ENCODE assay signal across 13 mouse cellular contexts in the genomic region with DNA sequence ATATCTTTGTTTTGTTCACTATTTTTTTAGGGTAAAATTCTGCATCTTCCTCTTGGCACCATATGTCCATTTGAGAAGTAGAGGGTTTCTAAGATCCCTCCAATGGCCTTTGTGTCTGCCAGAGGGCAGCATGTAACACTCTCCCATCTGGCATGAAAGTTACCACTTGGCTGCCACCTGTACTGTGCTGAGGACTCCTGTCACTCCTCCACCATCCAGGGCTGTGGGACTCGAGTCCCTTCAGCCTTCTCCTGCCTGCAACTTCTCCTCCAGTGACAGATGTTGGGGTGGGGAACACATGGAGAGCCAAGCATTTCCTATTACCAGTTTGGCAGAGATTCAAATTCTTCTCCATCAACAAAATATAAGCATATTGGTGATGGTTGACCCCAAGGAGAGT.
A peak's percentile ranks its signal among the peaks of the same experiment; 100 is the strongest.
DNase-seq lines count a peak whose midpoint lies in the region; ATAC-seq and TF ChIP-seq lines count a peak whose summit lies in the region.
"Had no signal": no experiment of that assay in that cellular context is flagged by ENCODE, and none has a peak within 500 bp of the region (broad histone marks: within the 10 kb centered on the region; RNA-seq: fewer than 3 reads in every experiment).

No protein-coding gene starts in this region.

- H3K9ac ChIP-seq in liver, adult 2 months (ENCODE audit: low read depth, low read length), result no peak overlapping the region
- H3K9ac ChIP-seq in embryonic facial prominence, embryonic 14.5 days (ENCODE audit: low read depth, low read length), result no peak overlapping the region
- H3K9ac ChIP-seq: limb, embryonic 12.5 days had no signal

- TF ChIP-seq CTCF in liver, adult 2 months (IDR thresholded peaks at IDR 0.05; ENCODE audit: low read depth, low read length), result no peak

- peak; percentile 15 for DNase-seq in adrenal gland, postnatal 10 days
- no peak for DNase-seq in adrenal gland, adult (ENCODE audit: inconsistent age in 2 of 2, low spot score in 1 of 2)
- DNase-seq in liver, adult 2 months (ENCODE audit: extremely low read depth, low read depth, low spot score), result no peak
- DNase-seq in liver, result no peak
- DNase-seq in embryonic facial prominence, embryonic 14.5 days (ENCODE audit: low spot score), result peak; percentile 36
- no peak for DNase-seq in right cerebral cortex, postnatal 36 days (ENCODE audit: low spot score in 2 of 2)
- DNase-seq: thymus, postnatal 4 days had no signal

- no peaks in the 10 kb centered on the region for H3K36me3 ChIP-seq in liver, adult 2 months (ENCODE audit: control insufficient read depth, insufficient read depth, low read length)
- no peaks in the 10 kb centered on the region for H3K36me3 ChIP-seq in embryonic facial prominence, embryonic 14.5 days (ENCODE audit: control insufficient read depth, insufficient read depth, low read length)
- H3K36me3 ChIP-seq: limb, embryonic 12.5 days had no signal

- H3K4me2 ChIP-seq in embryonic facial prominence, embryonic 14.5 days (ENCODE audit: low read depth, low read length), result no peak overlapping the region
- H3K4me2 ChIP-seq: limb, embryonic 12.5 days had no signal

- H3K4me3 ChIP-seq in liver, adult 2 months (ENCODE audit: insufficient read depth, low read depth, low read length), result no peak overlapping the region
- H3K4me3 ChIP-seq in embryonic facial prominence, embryonic 14.5 days (ENCODE audit: low read depth, low read length), result no peak overlapping the region
- H3K4me3 ChIP-seq: erythroblast, embryonic 14.5 days; layer of hippocampus, adult 2 months; limb, embryonic 12.5 days; megakaryocyte, embryonic 14.5 days had no signal

- no peaks in the 10 kb centered on the region for H3K79me2 ChIP-seq in liver, adult 2 months (ENCODE audit: control insufficient read depth, insufficient read depth, low read length)

- no peak for TF ChIP-seq POLR2A in liver, adult 2 months (IDR thresholded peaks at IDR 0.05; ENCODE audit: extremely low read depth, insufficient read depth, low read length)

- no peaks in the 10 kb centered on the region for H3K27me3 ChIP-seq in liver, adult 2 months (ENCODE audit: control insufficient read depth, insufficient read depth, low read length)
- H3K27me3 ChIP-seq in embryonic facial prominence, embryonic 14.5 days (replicated peaks; ENCODE audit: control insufficient read depth, insufficient read depth, low read length), result no peaks in the 10 kb centered on the region
- H3K27me3 ChIP-seq: limb, embryonic 12.5 days; megakaryocyte, embryonic 14.5 days had no signal

- H3K4me1 ChIP-seq in liver, adult 2 months (ENCODE audit: control insufficient read depth, insufficient read depth, low read length), result no peaks in the 10 kb centered on the region
- peaks cover 24% of the 10 kb centered on the region for H3K4me1 ChIP-seq in embryonic facial prominence, embryonic 14.5 days (ENCODE audit: control insufficient read depth, insufficient read depth, low read length)
- H3K4me1 ChIP-seq: megakaryocyte, embryonic 14.5 days had no signal

- no peaks in the 10 kb centered on the region for H3K9me3 ChIP-seq in embryonic facial prominence, embryonic 14.5 days (ENCODE audit: control insufficient read depth, low read length)
- H3K9me3 ChIP-seq: limb, embryonic 12.5 days; megakaryocyte, embryonic 14.5 days had no signal

- H3K27ac ChIP-seq in liver, adult 2 months (replicated peaks; ENCODE audit: insufficient read depth, low read depth, low read length), result peak overlapping the region; percentile 63; the same call in 1 of the 2 replicates
- H3K27ac ChIP-seq in embryonic facial prominence, embryonic 14.5 days (replicated peaks; ENCODE audit: low read depth, low read length), result peak overlapping the region; percentile 4; the same call in 1 of the 2 replicates
- H3K27ac ChIP-seq: layer of hippocampus, adult 2 months; limb, embryonic 12.5 days had no signal

- ATAC-seq in cerebellum, adult (ENCODE audit: insufficient number of reproducible peaks, low FRiP score, low TSS enrichment), result peak; percentile 47
- ATAC-seq in embryonic facial prominence, embryonic 14.5 days (ENCODE audit: low read depth), result peak; percentile 66; the same call in 1 of the 2 replicates
- ATAC-seq in monocyte, adult 5-6 weeks (replicated peaks; ENCODE audit: insufficient number of reproducible peaks, low FRiP score, low TSS enrichment, poor library complexity, severe bottlenecking), result no peak

- WGBS in liver, adult 2 months, result 83% methylated on average over 1 of the region's 1 CpGs
- WGBS in embryonic facial prominence, embryonic 14.5 days, result 13% methylated on average over 1 of the region's 1 CpGs

Comparison
In these comparisons a context has a peak if more than half of its experiments do, and no peak if none do; other contexts are left out.
1. DNase-seq: peak in adrenal gland, postnatal 10 days (single experiment) and embryonic facial prominence, embryonic 14.5 days (single experiment); none in adrenal gland, adult (0 of 2), liver, adult 2 months (single experiment), liver (single experiment) and right cerebral cortex, postnatal 36 days (0 of 2).